Mouse (Mus musculus): Measurements from ENCODE around the gene Manbal. TPM values are rescaled to one million over a fixed set of nuclear protein-coding genes. Genes with fewer than 3 reads are reported as not detected.

Manbal gene
- total and polyA plus RNA-seq, 3 experiments: 19.6 to 55.2 (median 20.6) TPM

DNA sequence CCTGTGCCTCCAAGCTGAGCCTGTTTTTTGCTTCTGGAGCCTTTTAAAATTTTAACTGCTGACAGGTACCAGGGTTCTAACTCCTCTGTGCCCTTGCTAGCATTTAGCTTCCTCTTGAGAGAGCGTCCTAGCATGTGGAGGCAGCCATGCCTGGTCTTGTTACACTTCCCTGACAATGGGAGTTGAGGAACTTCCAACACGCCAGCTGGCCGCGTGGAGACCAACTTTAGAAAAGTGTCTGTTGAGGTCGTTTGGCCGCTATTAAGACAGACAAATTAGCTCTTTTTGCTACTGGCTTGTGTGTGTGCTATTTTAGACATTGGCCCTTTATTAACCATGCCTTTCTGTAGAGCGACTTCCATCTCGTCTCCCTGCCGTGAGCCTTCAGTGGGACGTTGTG is 32.4 kb downstream of the Manbal start:
- Histone ChIP-seq H3K4me1 (ENCODE audit: insufficient read depth, low read depth, low read length) (no peaks in the 10 kb centered on the region), H3K4me3 (ENCODE audit: low read depth, low read length) (no peak overlapping the region)
- ATAC-seq (ENCODE audit: extremely low read depth, insufficient number of reproducible peaks, low FRiP score, poor library complexity, severe bottlenecking): no peak

GRCm38 (mm10) chr2:157400491-157400890 is 33.1 kb downstream of the Manbal start:
- H3K9me3 ChIP-seq (replicated peaks): peaks cover 4% of the 10 kb centered on the region
- H3K27me3 ChIP-seq (ENCODE audit: insufficient read depth, low read length): peaks cover 2% of the 10 kb centered on the region; the same call in 1 of the 2 replicates
- H3K4me3 ChIP-seq (ENCODE audit: low read depth, low read length): no peak overlapping the region
- TF ChIP-seq GATA2 (IDR thresholded peaks at IDR 0.05; ENCODE audit: borderline replicate concordance, low read depth, low read length): no peak
- TF ChIP-seq GATA1 (IDR thresholded peaks at IDR 0.05; ENCODE audit: borderline replicate concordance, low read length): no peak
- TF ChIP-seq POLR2AphosphoS5 (IDR thresholded peaks at IDR 0.05; ENCODE audit: insufficient replicate concordance, low read depth, low read length): no peak
- TF ChIP-seq TAL1 (conservative IDR thresholded peaks at IDR 0.05; ENCODE audit: low read depth, low read length): no peak
- TF ChIP-seq CTCF (IDR thresholded peaks at IDR 0.05; ENCODE audit: low read depth, low read length): no peak
- no peaks in the 10 kb centered on the region for H3K4me1 ChIP-seq (ENCODE audit: insufficient read depth, low read depth, low read length)
- ATAC-seq (ENCODE audit: extremely low read depth, insufficient number of reproducible peaks, low FRiP score, poor library complexity, severe bottlenecking): no peak
- no peak for DNase-seq (ENCODE audit: low spot score)
- peaks cover 41% of the 10 kb centered on the region for H3K36me3 ChIP-seq (replicated peaks)

More for the DNA sequence above, 32.4 kb downstream of the Manbal start:
- no peak for TF ChIP-seq GATA1 (IDR thresholded peaks at IDR 0.05; ENCODE audit: borderline replicate concordance, low read length)
- no peak for TF ChIP-seq POLR2AphosphoS5 (IDR thresholded peaks at IDR 0.05; ENCODE audit: insufficient replicate concordance, low read depth, low read length)
- TF ChIP-seq GATA2 (IDR thresholded peaks at IDR 0.05; ENCODE audit: borderline replicate concordance, low read depth, low read length): no peak
- no peak for TF ChIP-seq TAL1 (conservative IDR thresholded peaks at IDR 0.05; ENCODE audit: low read depth, low read length)
- no peak for TF ChIP-seq CTCF (IDR thresholded peaks at IDR 0.05; ENCODE audit: low read depth, low read length)
- peaks cover 4% of the 10 kb centered on the region for H3K9me3 ChIP-seq (replicated peaks)
- DNase-seq (ENCODE audit: low spot score): no peak
- peaks cover 48% of the 10 kb centered on the region for H3K36me3 ChIP-seq (replicated peaks)
- H3K27me3 ChIP-seq (ENCODE audit: insufficient read depth, low read length): 0 out of 2 replicates have a peak, but pooled peaks cover 2% of the 10 kb centered on the region

GRCm38 (mm10) chr2:157401261-157401660 is 33.9 kb downstream of the Manbal start:
- Histone ChIP-seq H3K36me3 (replicated peaks) (peaks cover 33% of the 10 kb centered on the region), H3K9me3 (replicated peaks) (peaks cover 4% of the 10 kb centered on the region), H3K4me3 (ENCODE audit: low read depth, low read length) (no peak overlapping the region), H3K4me1 (ENCODE audit: insufficient read depth, low read depth, low read length) (no peaks in the 10 kb centered on the region), H3K27me3 (ENCODE audit: insufficient read depth, low read length) (peaks cover 6% of the 10 kb centered on the region; the same call in 1 of the 2 replicates)
- ATAC-seq (ENCODE audit: extremely low read depth, insufficient number of reproducible peaks, low FRiP score, poor library complexity, severe bottlenecking): no peak
- no peak for DNase-seq (ENCODE audit: low spot score)
- TF ChIP-seq GATA1 (IDR thresholded peaks at IDR 0.05; ENCODE audit: borderline replicate concordance, low read length): no peak
- no peak for TF ChIP-seq CTCF (IDR thresholded peaks at IDR 0.05; ENCODE audit: low read depth, low read length)
- TF ChIP-seq GATA2 (IDR thresholded peaks at IDR 0.05; ENCODE audit: borderline replicate concordance, low read depth, low read length): no peak
- no peak for TF ChIP-seq TAL1 (conservative IDR thresholded peaks at IDR 0.05; ENCODE audit: low read depth, low read length)
- no peak for TF ChIP-seq POLR2AphosphoS5 (IDR thresholded peaks at IDR 0.05; ENCODE audit: insufficient replicate concordance, low read depth, low read length)

- H3K4me3 ChIP-seq (ENCODE audit: low read depth, low read length): no peak overlapping the region
- ATAC-seq (ENCODE audit: extremely low read depth, insufficient number of reproducible peaks, low FRiP score, poor library complexity, severe bottlenecking): no peak
- no peak for DNase-seq (ENCODE audit: low spot score)
- TF ChIP-seq CTCF (IDR thresholded peaks at IDR 0.05; ENCODE audit: low read depth, low read length): no peak
- no peak for TF ChIP-seq GATA2 (IDR thresholded peaks at IDR 0.05; ENCODE audit: borderline replicate concordance, low read depth, low read length)
- no peak for TF ChIP-seq GATA1 (IDR thresholded peaks at IDR 0.05; ENCODE audit: borderline replicate concordance, low read length)
- no peak for TF ChIP-seq POLR2AphosphoS5 (IDR thresholded peaks at IDR 0.05; ENCODE audit: insufficient replicate concordance, low read depth, low read length)
- no peak for TF ChIP-seq TAL1 (conservative IDR thresholded peaks at IDR 0.05; ENCODE audit: low read depth, low read length)
- no peaks in the 10 kb centered on the region for H3K9me3 ChIP-seq (replicated peaks)
- H3K27me3 ChIP-seq (ENCODE audit: insufficient read depth, low read length): peaks cover 36% of the 10 kb centered on the region
- H3K4me1 ChIP-seq (ENCODE audit: insufficient read depth, low read depth, low read length): no peaks in the 10 kb centered on the region
- H3K36me3 ChIP-seq (replicated peaks): no peaks in the 10 kb centered on the region
These were observed 40.2 kb downstream of the Manbal start for GRCm38 (mm10) chr2:157407596-157407995.

DNA sequence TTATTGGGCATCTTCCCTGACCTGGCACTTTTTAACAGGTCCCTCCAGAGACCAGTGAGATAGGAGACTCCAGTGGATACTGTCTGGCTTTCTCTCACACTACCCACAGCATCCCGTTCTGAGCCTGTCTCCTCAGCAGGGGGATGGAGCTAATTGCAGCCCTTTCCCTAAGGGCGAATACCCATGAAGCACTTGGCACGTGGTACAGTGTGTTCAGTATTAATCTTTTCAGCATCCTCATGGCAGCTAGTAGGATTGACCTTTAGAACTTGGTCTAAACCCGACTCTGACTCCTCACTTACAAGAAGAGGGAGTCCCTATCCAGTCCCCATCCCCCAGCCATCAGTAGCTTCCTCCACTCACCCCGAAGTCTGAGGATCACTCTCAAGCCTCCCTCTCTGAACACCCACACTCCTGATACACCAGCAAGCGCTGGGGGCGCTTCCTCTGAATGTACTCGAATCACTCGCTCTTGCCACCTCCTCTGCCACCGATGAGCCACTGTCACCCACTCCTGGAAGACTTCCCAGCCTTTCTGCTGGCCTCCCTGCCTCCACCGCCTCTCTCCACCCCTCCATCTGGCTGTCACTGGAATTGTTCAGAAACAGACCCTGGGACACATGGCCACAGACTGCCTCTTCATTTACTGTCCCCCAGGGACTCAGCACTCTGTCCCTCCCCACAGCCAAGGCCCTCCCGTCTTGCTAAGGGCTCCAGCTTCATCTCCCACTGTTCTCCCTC is 42.6 kb downstream of the Manbal start:
- ATAC-seq (ENCODE audit: extremely low read depth, insufficient number of reproducible peaks, low FRiP score, poor library complexity, severe bottlenecking): no peak
- Histone ChIP-seq H3K4me3 (ENCODE audit: low read depth, low read length) (no peak overlapping the region), H3K4me1 (ENCODE audit: insufficient read depth, low read depth, low read length) (no peaks in the 10 kb centered on the region), H3K9me3 (replicated peaks) (no peaks in the 10 kb centered on the region), H3K27me3 (ENCODE audit: insufficient read depth, low read length) (peaks cover 34% of the 10 kb centered on the region), H3K36me3 (replicated peaks) (no peaks in the 10 kb centered on the region)
- TF ChIP-seq POLR2AphosphoS5 (IDR thresholded peaks at IDR 0.05; ENCODE audit: insufficient replicate concordance, low read depth, low read length) (no peak), TAL1 (conservative IDR thresholded peaks at IDR 0.05; ENCODE audit: low read depth, low read length) (no peak), GATA2 (IDR thresholded peaks at IDR 0.05; ENCODE audit: borderline replicate concordance, low read depth, low read length) (no peak), GATA1 (IDR thresholded peaks at IDR 0.05; ENCODE audit: borderline replicate concordance, low read length) (no peak), CTCF (IDR thresholded peaks at IDR 0.05; ENCODE audit: low read depth, low read length) (no peak)
- DNase-seq (ENCODE audit: low spot score): no peak

- ATAC-seq (ENCODE audit: extremely low read depth, insufficient number of reproducible peaks, low FRiP score, poor library complexity, severe bottlenecking) (no peak), DNase-seq (ENCODE audit: low spot score) (no peak)
- no peaks in the 10 kb centered on the region for H3K9me3 ChIP-seq (replicated peaks)
- no peaks in the 10 kb centered on the region for H3K36me3 ChIP-seq (replicated peaks)
- TF ChIP-seq GATA1 (IDR thresholded peaks at IDR 0.05; ENCODE audit: borderline replicate concordance, low read length) (no peak), GATA2 (IDR thresholded peaks at IDR 0.05; ENCODE audit: borderline replicate concordance, low read depth, low read length) (no peak), CTCF (IDR thresholded peaks at IDR 0.05; ENCODE audit: low read depth, low read length) (no peak), POLR2AphosphoS5 (IDR thresholded peaks at IDR 0.05; ENCODE audit: insufficient replicate concordance, low read depth, low read length) (no peak), TAL1 (conservative IDR thresholded peaks at IDR 0.05; ENCODE audit: low read depth, low read length) (no peak)
- no peaks in the 10 kb centered on the region for H3K4me1 ChIP-seq (ENCODE audit: insufficient read depth, low read depth, low read length)
- H3K27me3 ChIP-seq (ENCODE audit: insufficient read depth, low read length): peaks cover 30% of the 10 kb centered on the region
- H3K4me3 ChIP-seq (ENCODE audit: low read depth, low read length): no peak overlapping the region
These were observed 43.8 kb downstream of the Manbal start for GRCm38 (mm10) chr2:157411151-157411693.

Data from G1E (cell line).